Mouse (Mus musculus) MN1 (cell line): ENCODE results near the gene Cryzl2.

Experiments
- DNase-seq: peaks from one replicate; pipeline ENCODE4 v3.0.0-alpha.2; 2016; ENCODE audit warnings: low spot score

The Cryzl2 gene

GRCm38 (mm10) chr1:157443723-157444561, 14.4 kb upstream of the Cryzl2 start:
- peak; percentile 62 for DNase-seq

GRCm38 (mm10) chr1:157444632-157445300, 13.6 kb upstream of the Cryzl2 start:
- no peak for DNase-seq

DNA sequence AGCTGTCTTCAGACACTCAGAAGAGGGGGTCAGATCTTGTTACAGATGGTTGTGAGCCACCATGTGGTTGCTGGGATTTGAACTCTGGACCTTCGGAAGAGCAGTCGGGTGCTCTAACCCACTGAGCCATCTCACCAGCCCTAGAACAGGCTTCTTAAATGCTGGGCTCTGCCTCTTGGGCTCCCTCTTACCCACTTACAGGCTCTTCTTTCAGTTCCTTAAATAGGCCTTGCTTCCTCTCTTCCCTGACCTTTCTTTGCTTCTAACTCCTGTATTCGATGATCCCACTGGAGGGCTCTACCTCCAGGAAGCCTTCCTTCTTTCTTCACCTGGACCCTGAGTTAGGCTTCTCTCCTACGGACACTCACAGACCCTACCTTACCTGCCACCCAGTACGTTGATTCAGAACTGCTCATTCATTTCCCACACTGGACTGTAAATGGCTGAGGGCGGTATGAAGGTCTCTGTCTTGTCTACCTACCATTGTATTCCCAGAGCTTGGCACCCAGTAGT, 12.9 kb upstream of the Cryzl2 start:
- DNase-seq, result no peak

DNA sequence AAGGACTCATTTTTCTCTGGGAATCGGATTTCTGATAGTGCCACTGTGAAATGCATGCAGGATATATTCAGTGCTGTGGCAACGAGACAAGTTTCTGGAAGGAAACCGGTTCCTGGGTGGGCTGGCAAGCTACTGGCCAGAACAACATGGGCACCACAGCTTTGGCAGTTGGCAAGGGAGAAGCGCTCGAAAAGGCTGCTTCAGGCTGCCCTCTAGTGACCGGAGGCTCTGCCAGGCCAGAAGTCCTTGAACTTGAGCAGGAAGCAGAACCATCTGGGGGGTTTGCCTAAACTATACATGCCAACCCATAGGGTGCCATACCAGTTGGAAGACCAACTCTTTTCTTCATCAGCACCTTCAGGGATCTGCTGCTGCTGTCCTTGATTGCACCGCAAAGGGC, 12.1 kb upstream of the Cryzl2 start:
- peak; percentile 77 for DNase-seq

GRCm38 (mm10) chr1:157447142-157447541, 11.2 kb upstream of the Cryzl2 start:
- peak; percentile 37 for DNase-seq

- DNase-seq, result no peak
Observed at GRCm38 (mm10) chr1:157448164-157448804, 10.1 kb upstream of the Cryzl2 start.

DNA sequence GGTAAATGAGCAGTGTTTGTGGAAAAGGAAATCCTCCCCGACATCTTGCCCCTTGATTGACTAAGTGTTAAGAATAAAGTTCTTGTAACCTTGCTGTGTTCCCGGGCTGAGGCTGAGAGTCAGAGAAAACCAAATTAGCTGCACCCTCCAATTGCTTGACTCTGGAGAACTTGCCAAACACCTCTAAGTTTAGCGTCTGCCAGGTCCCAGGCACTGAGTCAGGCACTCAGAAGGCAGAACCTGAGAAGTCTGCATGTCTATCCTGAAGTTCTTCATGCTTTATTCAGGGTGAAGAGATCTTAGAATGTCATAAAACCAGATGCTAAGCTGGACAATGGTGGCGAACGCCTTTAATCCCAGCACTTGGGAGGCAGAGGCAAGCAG, 9.6 kb upstream of the Cryzl2 start:
- DNase-seq, result no peak

GRCm38 (mm10) chr1:157449532-157449931, 8.8 kb upstream of the Cryzl2 start:
- peak; percentile 38 for DNase-seq

- peak; percentile 31 for DNase-seq
Observed at GRCm38 (mm10) chr1:157449981-157450636, 8.3 kb upstream of the Cryzl2 start.

DNA sequence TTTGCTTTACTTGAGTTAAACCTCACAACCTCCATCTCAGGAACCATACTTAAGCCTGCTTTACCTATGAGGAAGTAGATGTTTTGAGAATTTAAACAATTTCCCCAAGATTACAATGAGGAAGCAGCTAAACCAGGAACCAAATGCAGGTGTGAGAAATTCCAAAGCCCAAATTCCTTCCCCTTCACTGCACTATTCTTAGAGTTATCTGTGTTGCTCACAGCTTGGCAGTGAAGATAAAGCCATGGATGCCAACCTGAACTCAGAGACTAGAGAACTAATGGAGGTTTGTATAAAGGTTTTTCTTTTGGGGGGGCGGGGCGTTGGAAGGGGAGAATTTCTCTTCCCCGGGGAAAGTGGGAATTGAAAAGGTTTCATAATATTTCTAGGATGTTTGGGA, 6.1 kb upstream of the Cryzl2 start:
- no peak for DNase-seq

- DNase-seq, result no peak
Observed at GRCm38 (mm10) chr1:157452759-157453549, 5.4 kb upstream of the Cryzl2 start.

DNA sequence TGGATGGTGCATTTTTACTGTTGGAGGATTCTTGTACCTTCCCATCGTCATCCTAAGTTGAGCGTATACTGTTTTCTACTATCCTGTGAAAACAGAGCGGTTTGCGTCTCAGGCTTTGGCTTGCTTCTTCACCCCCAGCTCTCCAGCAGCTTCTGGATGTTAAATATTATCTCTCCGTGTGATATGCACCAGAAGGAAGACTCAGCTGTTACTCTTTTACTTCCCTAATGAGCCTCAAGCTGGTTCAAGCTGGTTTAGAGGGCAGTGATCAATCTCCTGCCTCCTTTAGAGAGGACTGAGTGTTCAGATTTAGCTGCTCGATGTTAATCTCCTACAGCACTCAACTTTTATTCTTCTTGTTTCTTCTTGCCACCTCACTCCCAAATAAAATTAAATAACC, 3.5 kb upstream of the Cryzl2 start:
- DNase-seq, result no peak

DNA sequence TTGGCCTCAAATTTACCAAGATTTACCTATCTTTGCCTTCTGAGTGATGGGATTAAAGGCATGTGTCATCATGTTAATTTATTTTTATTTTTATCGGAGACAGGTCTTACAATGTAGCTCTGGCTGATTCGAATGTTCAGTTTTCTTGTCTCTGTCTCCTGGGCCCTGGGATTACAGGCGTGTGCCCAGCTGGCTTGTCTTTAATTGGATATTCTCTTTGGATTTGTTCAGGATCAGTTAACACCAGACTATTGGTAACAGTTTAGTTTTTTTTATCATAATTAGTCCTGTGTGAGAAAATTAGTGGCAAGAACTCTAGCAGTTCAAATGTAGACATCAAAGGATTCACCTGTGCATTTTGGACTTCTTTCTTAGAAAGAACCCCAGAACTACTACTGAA, 588 bp upstream of the Cryzl2 start:
- DNase-seq, result no peak

- DNase-seq, result no peak
Observed at GRCm38 (mm10) chr1:157459904-157460303, 1.5 kb downstream of the Cryzl2 start.

DNA sequence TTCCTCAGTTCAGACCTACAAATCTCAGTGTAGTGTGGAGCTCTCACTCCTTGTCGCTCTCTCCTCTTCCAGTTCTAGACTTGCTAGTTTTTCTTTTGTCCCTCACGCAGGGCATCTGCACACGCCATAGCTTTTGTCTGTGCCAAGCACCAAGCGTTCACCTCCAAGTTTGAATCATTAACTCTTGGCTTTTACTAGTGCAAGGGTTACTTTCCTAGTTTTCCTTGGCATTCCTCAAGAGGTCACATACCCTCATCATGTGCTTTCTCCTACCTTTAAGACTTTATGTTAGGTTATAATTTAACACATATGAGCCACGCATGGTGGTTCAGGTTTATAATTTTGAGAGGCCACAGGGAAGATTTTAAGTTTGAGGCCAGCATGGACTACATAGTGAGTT, 2.9 kb downstream of the Cryzl2 start:
- DNase-seq, result no peak

DNA sequence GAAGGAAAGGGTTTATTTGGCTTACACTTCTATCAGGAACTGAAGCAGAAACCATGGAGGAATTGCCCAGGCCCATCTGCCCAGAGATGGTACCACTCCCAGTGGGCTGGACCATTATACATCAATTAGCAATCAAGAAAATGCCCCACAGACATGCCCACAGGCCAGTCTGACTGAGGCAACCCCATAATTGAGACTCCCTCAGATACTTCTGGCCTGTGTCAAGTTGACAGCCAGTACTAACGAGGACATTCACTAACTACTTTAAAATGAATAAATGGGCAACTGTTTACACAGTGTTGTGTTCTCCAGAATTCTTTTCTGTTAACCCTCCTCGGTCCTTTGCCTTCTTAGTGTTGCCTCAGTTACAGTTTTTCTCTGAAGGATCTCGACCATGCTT, 4.0 kb downstream of the Cryzl2 start:
- DNase-seq, result peak; percentile 84

GRCm38 (mm10) chr1:157465194-157465593, 6.8 kb downstream of the Cryzl2 start:
- no peak for DNase-seq

DNA sequence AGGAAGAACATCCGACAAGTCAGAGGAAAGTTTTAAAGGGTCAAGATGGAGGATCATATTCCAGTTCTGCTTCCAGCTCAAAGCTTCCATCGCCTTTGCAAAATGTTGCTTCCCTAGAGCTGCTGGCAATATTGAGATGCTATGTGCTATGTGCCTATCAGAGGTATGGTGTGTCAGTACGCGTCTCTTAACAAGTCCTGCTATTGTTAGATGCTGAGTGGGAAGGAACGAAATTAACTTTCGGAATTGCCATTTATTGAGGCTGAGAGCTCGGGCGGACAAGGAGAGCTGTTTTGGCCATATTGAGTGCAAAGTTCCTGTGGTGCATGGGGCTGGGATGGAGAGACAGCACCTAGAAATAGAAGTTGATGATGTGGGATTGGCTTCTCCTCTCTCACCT, 9.5 kb downstream of the Cryzl2 start:
- DNase-seq, result no peak

DNA sequence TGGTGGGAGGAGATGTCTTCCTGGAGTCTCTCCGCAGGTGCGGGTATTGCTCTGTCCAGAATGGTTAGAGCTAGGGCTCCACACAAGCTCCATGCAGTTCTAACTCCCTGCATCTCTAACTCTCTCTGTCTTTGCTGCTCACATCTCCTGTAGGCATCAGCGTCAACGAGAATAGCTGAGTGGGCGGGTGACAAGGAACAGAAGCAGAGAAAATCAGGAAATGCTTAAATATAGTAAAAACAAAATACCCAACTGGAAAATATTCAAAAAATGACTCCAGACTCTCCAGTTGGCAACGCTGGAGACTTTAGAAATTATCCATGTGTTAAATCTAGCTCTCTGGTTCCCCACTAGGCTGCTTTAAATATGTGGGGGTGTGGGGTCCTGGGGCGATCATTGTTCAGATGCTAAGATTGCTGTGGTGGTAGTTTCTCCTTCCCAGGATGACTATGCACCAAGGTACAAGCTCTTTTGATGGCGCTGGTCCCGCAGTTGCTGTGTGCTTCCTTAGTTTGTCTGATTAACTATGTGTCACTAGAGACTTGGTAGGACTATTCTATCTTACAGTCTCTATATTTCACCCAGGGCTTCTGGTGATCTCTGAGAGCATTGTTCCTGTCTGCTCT, 12.5 kb downstream of the Cryzl2 start:
- no peak for DNase-seq

DNA sequence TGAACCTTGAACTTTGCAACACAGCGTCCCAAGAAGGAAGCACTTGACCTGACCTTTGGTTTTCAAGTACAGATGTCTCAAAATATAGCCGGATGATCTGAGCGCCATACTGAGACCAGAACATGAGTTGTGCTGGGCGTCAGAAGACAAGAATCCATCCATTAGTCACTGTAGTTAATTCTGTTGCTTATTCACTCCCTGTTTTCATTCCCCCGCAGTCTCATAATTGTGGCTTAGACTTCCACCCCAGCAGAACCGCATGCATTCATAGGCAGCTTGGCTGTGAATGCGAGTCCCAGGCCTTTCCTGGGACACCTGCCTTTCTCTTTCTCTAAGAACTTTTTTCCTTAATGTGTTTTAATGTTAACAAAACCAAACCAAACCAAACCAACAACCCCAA, 14.3 kb downstream of the Cryzl2 start:
- DNase-seq, result no peak

DNA sequence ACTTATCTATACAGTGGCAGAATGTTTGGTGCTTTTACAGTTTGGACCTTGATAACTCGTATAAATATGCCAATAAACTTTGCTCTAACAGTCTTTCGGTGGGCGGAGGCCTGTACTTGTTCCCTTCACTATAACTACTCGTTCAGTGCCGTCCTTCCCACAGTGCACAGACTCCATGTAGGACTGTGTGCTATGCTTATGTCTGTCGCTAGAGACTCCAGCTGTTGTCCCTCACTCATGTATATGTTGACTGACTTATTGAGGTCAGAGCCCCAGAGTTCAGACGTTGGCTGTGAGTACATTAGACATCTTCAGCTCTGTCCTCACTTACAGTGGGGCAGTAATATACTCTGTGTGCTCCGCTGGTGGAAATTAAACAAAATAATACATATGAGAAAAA, 16.5 kb downstream of the Cryzl2 start:
- DNase-seq, result no peak
